Mouse (Mus musculus) kidney, postnatal 0 days (tissue): Measurements from ENCODE around the gene Megf11. TPM values are rescaled to one million over a fixed set of nuclear protein-coding genes. Genes with fewer than 3 reads are reported as not detected.

Experiments
- ATAC-seq: fragments of 200-750 bp; cut with Nextera tagmentation; replicated peaks from 2 replicates; pipeline ENCODE4 v1.8.0; 2017; ENCODE audit warnings: low read depth, moderate number of reproducible peaks, moderate TSS enrichment, moderate library complexity; ENCODE audit not compliant: low FRiP score
- DNase-seq: peaks from one replicate; pipeline ENCODE4 v3.0.0-alpha.2; 2016; ENCODE audit warnings: low spot score
- H3K27ac ChIP-seq: fragments of 300-500 bp; sonication (generic); 2 replicates; pipeline ENCODE4 v1.5.1; 2014; ENCODE audit warnings: mild to moderate bottlenecking
- H3K27me3 ChIP-seq: fragments of 300-500 bp; sonication (generic); 2 replicates; pipeline ENCODE4 v1.6.1; 2014; ENCODE audit warnings: low read length, mixed read lengths; ENCODE audit not compliant: insufficient read depth
- H3K36me3 ChIP-seq: fragments of 300-500 bp; sonication (generic); 2 replicates; pipeline ENCODE4 v1.6.1; 2014; ENCODE audit warnings: low read length, mixed read lengths; ENCODE audit not compliant: insufficient read depth
- H3K4me1 ChIP-seq: fragments of 300-500 bp; sonication (generic); replicated peaks from 2 replicates; pipeline ENCODE4 v1.6.1; 2014; ENCODE audit warnings: antibody characterized with exemption, low read length, mixed read lengths; ENCODE audit not compliant: insufficient read depth
- H3K4me2 ChIP-seq: fragments of 300-500 bp; sonication (generic); 2 replicates; pipeline ENCODE4 v1.6.1; 2014; ENCODE audit warnings: mild to moderate bottlenecking, low read length, moderate library complexity, mixed read lengths
- H3K4me3 ChIP-seq: fragments of 300-500 bp; sonication (generic); replicated peaks from 2 replicates; pipeline ENCODE4 v1.5.1; 2014; ENCODE audit warnings: low read depth, low read length
- H3K9ac ChIP-seq: fragments of 300-500 bp; sonication (generic); 2 replicates; pipeline ENCODE4 v1.6.1; 2014; ENCODE audit warnings: low read depth, low read length
- H3K9me3 ChIP-seq: fragments of 300-500 bp; sonication (generic); replicated peaks from 2 replicates; pipeline ENCODE4 v1.6.1; 2016; ENCODE audit warnings: low read length, inconsistent platforms, mixed read lengths
- CTCF ChIP-seq: IDR thresholded peaks from 2 replicates; pipeline ENCODE4 v1.5.1; 2016; ENCODE audit warnings: antibody characterized with exemption, low read depth, mild to moderate bottlenecking, moderate library complexity
- WGBS: fragments of 180-500 bp; shearing (Covaris S2); extraction: QIAGEN DNeasy Blood & Tissue Kit; methylation state at CpG from one replicate; pipeline ENCODE4 v1.1.7; 2014; 5-methylcytosine and 5-hydroxymethylcytosine counted together
- polyA plus RNA-seq: library from polyadenylated mRNA; unstranded; fragments of >200 nt; fragmentation: Nextera tagmentation; extraction: Ambion mirVana; gene quantifications from 2 replicates; pipeline ENCODE4 v1.2.1, GENCODE M21; 2015

The Megf11 gene
- polyA plus RNA-seq, 1 experiment from 2014 or later, result 2.6 TPM

GRCm38 (mm10) chr9:64568467-64569260, 183.2 kb downstream of the Megf11 start:
- Histone ChIP-seq H3K27me3 (no peaks in the 10 kb centered on the region), H3K36me3 (no peaks in the 10 kb centered on the region), H3K4me2 (no peak overlapping the region), H3K4me1 (no peaks in the 10 kb centered on the region; the same call in 1 of the 2 replicates), H3K27ac (no peak overlapping the region), H3K4me3 (no peak overlapping the region), H3K9ac (no peak overlapping the region), H3K9me3 (no peaks in the 10 kb centered on the region)
- 40% methylated on average over 8 of the region's 8 CpGs for WGBS
- DNase-seq (no peak), ATAC-seq (no peak)
- no peak for TF ChIP-seq CTCF

- H3K36me3 ChIP-seq, result no peaks in the 10 kb centered on the region
- no peaks in the 10 kb centered on the region; the same call in 1 of the 2 replicates for H3K4me1 ChIP-seq
- 48% methylated on average over 4 of the region's 4 CpGs for WGBS
- DNase-seq, result no peak
- H3K4me3 ChIP-seq, result no peak overlapping the region
- no peaks in the 10 kb centered on the region for H3K9me3 ChIP-seq
- H3K4me2 ChIP-seq, result no peak overlapping the region
- no peak overlapping the region for H3K27ac ChIP-seq
- H3K27me3 ChIP-seq, result no peaks in the 10 kb centered on the region
- no peak for ATAC-seq
- H3K9ac ChIP-seq, result no peak overlapping the region
- no peak for TF ChIP-seq CTCF
These were observed 185.0 kb downstream of the Megf11 start for GRCm38 (mm10) chr9:64570448-64570847.

DNA sequence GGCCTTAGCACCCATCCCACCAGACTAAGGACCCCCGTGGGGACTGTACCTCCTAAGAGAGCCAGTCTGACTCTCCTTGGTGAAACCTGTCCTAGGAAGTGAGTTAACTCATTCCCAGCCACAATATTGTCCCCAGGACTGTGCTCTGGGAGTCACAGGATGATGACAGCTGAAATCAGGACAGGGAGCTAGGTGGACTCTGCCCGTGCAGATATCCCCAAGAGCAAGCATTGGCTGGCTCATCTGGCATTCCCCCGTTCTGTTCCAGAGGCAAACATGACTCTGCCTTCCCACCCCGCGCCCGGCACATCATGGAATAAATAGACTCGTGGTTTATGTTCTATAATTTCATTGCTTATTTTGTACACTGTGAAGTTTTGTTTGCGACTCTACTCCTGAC, 185.7 kb downstream of the Megf11 start:
- no peak for ATAC-seq
- TF ChIP-seq CTCF, result no peak
- Histone ChIP-seq H3K27me3 (no peaks in the 10 kb centered on the region), H3K9ac (no peak overlapping the region), H3K36me3 (no peaks in the 10 kb centered on the region), H3K4me2 (no peak overlapping the region), H3K4me3 (no peak overlapping the region), H3K27ac (no peak overlapping the region), H3K9me3 (no peaks in the 10 kb centered on the region), H3K4me1 (no peaks in the 10 kb centered on the region; the same call in 1 of the 2 replicates)
- no peak for DNase-seq
- WGBS, result 88% methylated on average over 8 of the region's 8 CpGs

GRCm38 (mm10) chr9:64572629-64573190, 187.3 kb downstream of the Megf11 start:
- no peak for TF ChIP-seq CTCF
- Histone ChIP-seq H3K9ac (no peak overlapping the region), H3K9me3 (no peaks in the 10 kb centered on the region), H3K27me3 (no peaks in the 10 kb centered on the region), H3K36me3 (no peaks in the 10 kb centered on the region), H3K27ac (no peak overlapping the region), H3K4me3 (no peak overlapping the region), H3K4me1 (peaks cover 3% of the 10 kb centered on the region; the same call in 1 of the 2 replicates), H3K4me2 (no peak overlapping the region)
- WGBS, result 65% methylated on average over 7 of the region's 7 CpGs
- DNase-seq (no peak), ATAC-seq (no peak)

DNA sequence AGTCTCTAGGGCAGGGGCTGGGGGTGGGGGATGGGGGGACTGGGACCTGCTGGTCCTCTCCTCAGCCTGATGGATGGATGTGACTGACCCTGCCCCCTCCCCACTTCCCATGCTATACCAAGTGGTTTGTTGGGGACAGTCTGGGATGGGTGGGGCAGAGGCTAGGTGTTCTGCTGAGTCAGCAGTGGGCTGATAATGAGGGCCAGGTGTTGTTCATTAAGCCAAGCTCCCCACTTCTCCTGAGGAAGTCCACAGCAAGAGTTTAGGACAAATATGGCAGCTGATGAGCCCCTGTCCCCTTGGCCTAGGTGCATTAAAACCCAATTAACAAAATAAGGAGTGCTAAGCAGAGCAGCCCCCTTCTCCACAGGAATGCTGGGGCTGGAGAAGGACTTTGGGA, 190.2 kb downstream of the Megf11 start:
- ATAC-seq (no peak), DNase-seq (no peak)
- Histone ChIP-seq H3K36me3 (no peaks in the 10 kb centered on the region), H3K4me3 (no peak overlapping the region), H3K9me3 (no peaks in the 10 kb centered on the region), H3K4me2 (no peak overlapping the region), H3K4me1 (peaks cover 3% of the 10 kb centered on the region; the same call in 1 of the 2 replicates), H3K9ac (no peak overlapping the region), H3K27me3 (no peaks in the 10 kb centered on the region), H3K27ac (no peak overlapping the region)
- TF ChIP-seq CTCF, result no peak

- Histone ChIP-seq H3K9ac (no peak overlapping the region), H3K27ac (no peak overlapping the region), H3K9me3 (no peaks in the 10 kb centered on the region), H3K4me2 (no peak overlapping the region), H3K27me3 (no peaks in the 10 kb centered on the region), H3K4me3 (no peak overlapping the region), H3K4me1 (peaks cover 3% of the 10 kb centered on the region; the same call in 1 of the 2 replicates), H3K36me3 (no peaks in the 10 kb centered on the region)
- DNase-seq, result no peak
- ATAC-seq, result no peak
- 63% methylated on average over 5 of the region's 5 CpGs for WGBS
- no peak for TF ChIP-seq CTCF
These were observed 190.9 kb downstream of the Megf11 start for GRCm38 (mm10) chr9:64576143-64576878.
